Mouse (Mus musculus) heart, adult 2 months (tissue): ENCODE data around the gene Bsg. TPM values are rescaled to one million over a fixed set of nuclear protein-coding genes. Genes with fewer than 3 reads are reported as not detected.

Experiments
- DNase-seq, 2 experiments: peaks; one replicate each; pipeline ENCODE4 v3.0.0; 2021
- H3K27ac ChIP-seq: fragments of 200-600 bp; 2 replicates; pipeline ENCODE4 v1.8.1; 2022
- H3K27me3 ChIP-seq: fragments of 200-500 bp; 2 replicates; pipeline ENCODE4 v1.6.1; 2012; ENCODE audit warnings: mild to moderate bottlenecking, low read length, inconsistent platforms, mixed read lengths; ENCODE audit not compliant: control insufficient read depth, insufficient read depth
- H3K36me3 ChIP-seq: fragments of 200-500 bp; 2 replicates; pipeline ENCODE4 v1.6.1; 2012; ENCODE audit warnings: low read length, inconsistent platforms; ENCODE audit not compliant: control insufficient read depth, insufficient read depth
- H3K4me1 ChIP-seq: fragments of 200-500 bp; 2 replicates; pipeline ENCODE4 v1.6.1; 2011; ENCODE audit warnings: low read length; ENCODE audit not compliant: control insufficient read depth, insufficient read depth
- H3K4me3 ChIP-seq: fragments of 200-600 bp; 2 replicates; pipeline ENCODE4 v1.8.1; 2022
- H3K79me2 ChIP-seq: fragments of 200-500 bp; replicated peaks from 2 replicates; pipeline ENCODE4 v1.6.1; 2012; ENCODE audit warnings: mild to moderate bottlenecking, inconsistent platforms, low read length, moderate library complexity, mixed read lengths; ENCODE audit not compliant: control insufficient read depth, insufficient read depth
- H3K9ac ChIP-seq: fragments of 200-500 bp; 2 replicates; pipeline ENCODE4 v1.6.1; 2012; ENCODE audit warnings: low read depth, mild to moderate bottlenecking, control low read depth, inconsistent platforms, low read length, mixed read lengths
- CTCF ChIP-seq: fragments of 200-600 bp; IDR thresholded peaks from 2 replicates; pipeline ENCODE4 v1.8.1; 2022; ENCODE audit warnings: antibody characterized with exemption, mild to moderate bottlenecking, moderate library complexity
- EP300 ChIP-seq: fragments of 200-500 bp; IDR thresholded peaks from 2 replicates; pipeline ENCODE4 v1.6.1; 2011; ENCODE audit warnings: low read depth, low read length, control low read depth; ENCODE audit not compliant: insufficient read depth
- POLR2A ChIP-seq: fragments of 200-500 bp; IDR thresholded peaks from 2 replicates; pipeline ENCODE4 v1.6.1; 2011; ENCODE audit warnings: mild to moderate bottlenecking, low read depth, low read length, control low read depth; ENCODE audit not compliant: insufficient read depth
- WGBS: fragments of 180-500 bp; shearing (Covaris S2); methylation state at CpG from one replicate; pipeline ENCODE4 v1.1.7; 2018; 5-methylcytosine and 5-hydroxymethylcytosine counted together
- intact Hi-C: fragments of 180-260 bp; cut with DNase I; formaldehyde crosslinking; loops from one replicate; pipeline ENCODE4 v1.15.1; 2025
- polyA plus RNA-seq: library from polyadenylated mRNA; depleted of rRNA; stranded (reverse); fragments of >200 nt; gene quantifications from 2 replicates; pipeline ENCODE4 v1.2.3, GENCODE M21; 2012
- total RNA-seq, 2 experiments: library from RNA; stranded (reverse); gene quantifications; 2 replicates each; pipeline ENCODE4 v1.2.3; 2021

Gene Bsg
- total and polyA plus RNA-seq, 3 experiments: 1,364 to 1,570 (median 1,491) TPM

GRCm38 (mm10) chr10:79680606-79681495, 23.4 kb upstream of the Bsg start:
- DNase-seq: no peak
- Histone ChIP-seq H3K27me3 (no peaks in the 10 kb centered on the region), H3K4me1 (peaks cover 18% of the 10 kb centered on the region), H3K4me3 (peak overlapping the region; percentile 53), H3K79me2 (peaks cover 4% of the 10 kb centered on the region; the same call in 1 of the 2 replicates), H3K36me3 (peaks cover 5% of the 10 kb centered on the region; the same call in 1 of the 2 replicates), H3K9ac (peak overlapping the region; percentile 37), H3K27ac (peak overlapping the region; percentile 87)
- 38% methylated on average over 11 of the region's 11 CpGs for WGBS
- TF ChIP-seq EP300: no peak
- no peak for TF ChIP-seq CTCF
- TF ChIP-seq POLR2A: no peak
- intact Hi-C loops: loop anchor here (1.0 kb wide), 1 partner anchor 12 kb away; the partner anchor contains the start of gene Tpgs1

- Histone ChIP-seq H3K4me1 (peaks cover 21% of the 10 kb centered on the region), H3K27me3 (no peaks in the 10 kb centered on the region), H3K9ac (peak within 1 kb of the TSS; percentile 82), H3K27ac (peak within 1 kb of the TSS; percentile 87), H3K4me3 (peak within 1 kb of the TSS; percentile 87), H3K36me3 (peaks cover 9% of the 10 kb centered on the region; the same call in 1 of the 2 replicates), H3K79me2 (peaks cover 4% of the 10 kb centered on the region; the same call in 1 of the 2 replicates)
- under 1% methylated on average over 83 of the region's 84 CpGs for WGBS
- DNase-seq: peak; percentile 99 to 100
- intact Hi-C loops: loop anchor here (1.0 kb wide), 1 partner anchor 12 kb away; the partner anchor contains the start of gene Tpgs1
- TF ChIP-seq CTCF (peak; percentile 60), EP300 (peak; percentile 14; the same call in 1 of the 2 replicates), POLR2A (peak; percentile 94)
These were observed 22.6 kb upstream of the Bsg start, which contains the start of gene Cdc34 for GRCm38 (mm10) chr10:79681591-79682245. TSS of gene Cdc34 (plus strand) at chr10:79682195.

DNA sequence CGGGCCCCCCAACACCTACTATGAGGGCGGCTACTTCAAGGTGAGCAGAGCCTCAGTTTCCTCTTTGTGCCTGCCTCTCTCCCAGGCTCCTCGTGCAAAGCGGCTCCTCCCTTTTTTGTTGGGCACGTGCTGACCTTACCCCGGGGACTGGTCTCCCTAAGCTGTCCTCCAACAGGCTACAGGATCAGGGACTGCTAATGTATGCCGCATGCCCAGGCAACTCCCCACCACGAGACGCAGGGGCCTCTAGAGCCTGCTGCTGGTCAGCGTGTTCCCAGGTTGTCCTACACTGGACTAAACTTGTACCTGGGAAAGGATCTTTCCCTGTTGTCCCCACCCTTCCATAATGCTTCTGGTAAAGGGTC, 21.8 kb upstream of the Bsg start:
- Histone ChIP-seq H3K79me2 (peaks cover 4% of the 10 kb centered on the region; the same call in 1 of the 2 replicates), H3K4me1 (peaks cover 23% of the 10 kb centered on the region), H3K9ac (peak overlapping the region; percentile 82), H3K27me3 (no peaks in the 10 kb centered on the region), H3K27ac (peak overlapping the region; percentile 87), H3K36me3 (peaks cover 15% of the 10 kb centered on the region), H3K4me3 (peak overlapping the region; percentile 87)
- under 1% methylated on average over 10 of the region's 10 CpGs for WGBS
- DNase-seq: peak; percentile 40 to 54
- intact Hi-C loops: no loop called here
- TF ChIP-seq POLR2A (no peak), CTCF (no peak), EP300 (no peak)

- Histone ChIP-seq H3K4me3 (peak overlapping the region; percentile 87), H3K27me3 (no peaks in the 10 kb centered on the region), H3K9ac (peak overlapping the region; percentile 82), H3K79me2 (peaks cover 4% of the 10 kb centered on the region; the same call in 1 of the 2 replicates), H3K27ac (peak overlapping the region; percentile 87), H3K36me3 (peaks cover 16% of the 10 kb centered on the region), H3K4me1 (peaks cover 25% of the 10 kb centered on the region)
- peak; percentile 70 to 76 for DNase-seq
- 2% methylated on average over 10 of the region's 10 CpGs for WGBS
- peak; percentile 56 for TF ChIP-seq CTCF
- TF ChIP-seq EP300: no peak
- 0 out of 2 replicates have a peak, but pooled peaks have one; percentile 36 for TF ChIP-seq POLR2A
- intact Hi-C loops: no loop called here
These were observed 21.2 kb upstream of the Bsg start for GRCm38 (mm10) chr10:79682916-79683582.

- Histone ChIP-seq H3K4me1 (peaks cover 25% of the 10 kb centered on the region), H3K79me2 (peaks cover 4% of the 10 kb centered on the region; the same call in 1 of the 2 replicates), H3K9ac (peak overlapping the region; percentile 82), H3K27me3 (no peaks in the 10 kb centered on the region), H3K27ac (peak overlapping the region; percentile 87), H3K36me3 (peaks cover 16% of the 10 kb centered on the region), H3K4me3 (peak overlapping the region; percentile 87)
- peak; percentile 68 to 81 for DNase-seq
- intact Hi-C loops: no loop called here
- TF ChIP-seq POLR2A (peak; percentile 30; the same call in 1 of the 2 replicates), EP300 (peak; percentile 87), CTCF (no peak)
- 17% methylated on average over 6 of the region's 6 CpGs for WGBS
These were observed 20.3 kb upstream of the Bsg start for GRCm38 (mm10) chr10:79683726-79684640.
